Mouse (Mus musculus) ovary, postnatal 10 days (tissue): ENCODE measurements around the gene Ccdc169.

Source experiments
- DNase-seq: peaks from one replicate; pipeline ENCODE4 v3.0.0; 2022; ENCODE audit warnings: low spot score

Ccdc169 gene

DNA sequence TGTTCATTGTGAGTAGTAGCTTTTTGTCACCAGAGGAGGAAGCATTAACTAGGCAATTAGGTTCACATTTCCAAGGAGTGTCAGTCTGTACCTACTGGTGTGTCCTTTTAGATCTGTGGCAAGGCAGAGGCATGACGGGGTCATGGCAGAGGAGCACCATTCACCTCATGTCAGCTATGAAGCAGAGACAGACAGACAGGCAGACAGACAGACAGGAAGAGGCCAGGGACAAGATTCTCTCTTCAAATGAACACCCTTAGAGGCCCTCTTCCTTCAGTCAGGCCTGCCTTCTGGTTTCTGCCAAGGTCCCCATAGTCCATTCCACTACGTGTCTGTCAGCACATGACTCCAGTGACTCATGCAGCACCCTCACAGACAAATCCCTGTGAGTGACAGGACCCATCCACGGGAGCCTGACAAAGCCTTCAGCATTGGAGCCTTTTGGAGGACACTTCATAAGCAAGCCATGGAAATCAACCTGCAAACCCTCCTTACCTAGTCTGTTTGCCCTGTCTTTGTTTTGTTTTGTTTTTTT lies 14.7 kb upstream of the Ccdc169 start:
- no peak for DNase-seq

DNA sequence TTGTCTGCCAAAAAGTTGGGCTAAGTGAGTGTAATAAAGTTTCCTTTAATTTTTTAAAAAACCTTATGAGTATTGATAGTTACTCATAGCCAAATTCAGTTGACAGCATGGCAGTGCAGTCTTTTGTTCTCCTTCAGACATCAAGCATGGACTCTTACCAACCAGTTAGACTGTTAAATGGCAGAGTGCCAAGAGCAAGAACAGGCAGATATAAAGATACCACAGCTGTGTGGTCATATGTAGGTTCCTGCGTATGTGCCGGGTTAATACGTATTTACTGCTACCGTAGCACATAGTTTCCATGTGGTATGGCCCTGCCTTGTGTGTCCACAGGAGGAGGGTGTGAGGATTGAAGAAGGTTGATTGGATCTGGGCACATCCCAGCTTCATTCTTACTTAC lies 14.1 kb upstream of the Ccdc169 start:
- no peak for DNase-seq

DNA sequence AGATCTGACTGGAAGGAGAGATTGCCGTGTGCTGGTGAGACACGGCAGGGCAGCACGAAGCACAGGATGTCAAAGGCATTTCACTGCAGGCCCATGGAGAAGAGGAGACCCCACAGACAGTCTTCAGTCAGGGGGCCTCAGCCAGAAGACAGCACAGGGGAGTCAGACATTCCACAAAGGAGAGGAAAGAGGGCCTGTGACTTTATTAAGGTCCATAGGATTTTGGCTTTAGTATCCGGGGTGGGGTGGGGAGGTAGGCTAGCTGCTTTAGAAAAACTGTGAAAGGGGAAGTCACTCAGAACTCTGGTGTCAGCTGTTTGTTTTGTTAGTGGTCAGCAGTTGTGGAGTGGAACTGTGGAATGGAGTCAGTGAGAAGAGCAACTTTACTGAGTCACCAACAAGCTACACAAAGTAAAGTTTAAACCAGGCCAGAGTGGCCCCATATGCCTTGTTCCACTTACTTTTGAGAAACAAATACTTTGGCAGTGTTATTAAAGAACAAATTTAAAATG lies 7.9 kb upstream of the Ccdc169 start:
- DNase-seq: no peak

DNA sequence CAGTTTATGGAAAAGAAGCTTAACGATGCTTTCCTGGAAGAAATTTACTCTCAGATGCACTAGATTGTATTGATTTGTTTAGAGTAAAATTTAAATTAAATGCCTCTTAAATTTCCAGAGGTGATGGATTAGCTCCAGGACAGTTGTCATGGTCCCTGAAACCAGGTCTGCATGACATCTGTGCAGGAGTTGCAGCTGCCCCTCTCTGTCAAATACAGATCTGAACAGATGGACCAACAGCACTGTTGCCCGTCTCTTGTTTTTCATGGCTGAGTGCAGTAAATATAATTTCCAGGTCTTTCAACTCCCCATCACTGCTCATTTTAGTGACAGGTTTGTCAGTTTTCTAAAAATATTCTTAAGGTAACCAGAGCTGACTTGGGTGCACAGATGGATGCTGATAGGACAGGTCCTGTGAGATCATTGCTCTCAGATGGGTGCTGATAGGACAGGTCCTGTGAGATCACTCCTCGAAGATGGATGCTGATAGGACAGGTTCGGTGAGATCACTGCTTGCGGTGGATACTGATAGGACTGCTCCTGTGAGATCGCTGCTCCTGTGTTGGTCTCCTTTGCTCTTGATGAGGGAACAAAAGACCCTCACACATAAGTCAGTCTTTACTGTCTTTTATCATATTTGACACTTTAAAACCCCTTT lies 5.4 kb upstream of the Ccdc169 start:
- no peak for DNase-seq

DNA sequence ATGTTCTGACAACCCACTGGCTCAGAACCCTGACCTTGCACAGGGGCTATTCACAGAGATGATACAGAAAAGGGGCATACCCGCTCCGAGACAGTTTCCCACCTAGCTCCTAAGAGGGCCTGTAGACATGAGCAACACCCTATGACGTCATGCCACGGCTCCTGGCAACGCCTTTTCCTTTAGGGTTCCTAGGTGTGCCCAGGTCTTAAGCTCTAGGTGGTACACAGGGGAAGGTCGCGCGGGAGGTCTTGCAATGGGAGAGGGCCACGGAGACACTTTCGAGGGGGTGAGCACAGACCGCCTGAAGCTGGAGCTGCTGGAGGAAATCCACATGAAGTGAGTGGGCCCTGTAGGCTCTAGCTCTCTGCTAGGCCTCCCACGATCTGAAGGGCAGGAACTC lies 2.7 kb downstream of the Ccdc169 start:
- DNase-seq: no peak

DNA sequence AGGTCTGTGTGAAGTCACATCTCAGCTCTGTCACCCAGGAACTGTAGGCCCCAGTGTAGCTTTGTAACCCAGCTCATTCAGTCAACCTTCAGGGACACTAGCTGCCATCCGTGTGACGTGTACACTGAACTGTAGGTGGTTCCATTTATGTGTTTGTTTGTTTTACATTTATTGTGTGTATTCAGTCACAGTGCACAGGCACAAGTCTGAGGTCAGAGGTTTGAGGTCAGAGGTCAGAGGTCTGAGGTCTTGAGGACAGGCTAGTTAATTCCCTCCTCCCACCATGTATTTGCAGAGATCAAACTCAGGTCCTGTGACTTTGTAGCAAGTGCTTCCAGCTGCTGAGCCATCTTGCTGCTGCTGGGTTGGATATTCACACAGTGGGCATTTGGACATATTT lies 4.3 kb downstream of the Ccdc169 start:
- DNase-seq: no peak

DNA sequence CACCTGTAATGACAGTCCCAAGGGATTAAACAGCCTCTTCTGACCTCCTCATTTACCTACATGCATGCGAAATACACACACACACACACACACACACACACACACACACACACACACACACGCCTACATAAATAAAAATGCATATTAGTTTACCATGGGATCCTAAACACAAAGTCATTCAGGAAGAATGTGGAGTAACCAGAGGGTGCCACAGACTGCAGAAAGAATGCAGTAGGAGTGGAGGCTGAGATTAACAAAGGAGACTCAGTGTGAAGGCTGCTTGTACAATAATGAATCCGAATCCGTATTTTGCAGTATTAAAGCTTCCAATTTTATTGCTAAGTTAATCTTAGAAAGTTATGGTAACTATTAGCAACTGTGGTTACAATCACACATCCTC lies 7.8 kb downstream of the Ccdc169 start:
- DNase-seq: no peak

DNA sequence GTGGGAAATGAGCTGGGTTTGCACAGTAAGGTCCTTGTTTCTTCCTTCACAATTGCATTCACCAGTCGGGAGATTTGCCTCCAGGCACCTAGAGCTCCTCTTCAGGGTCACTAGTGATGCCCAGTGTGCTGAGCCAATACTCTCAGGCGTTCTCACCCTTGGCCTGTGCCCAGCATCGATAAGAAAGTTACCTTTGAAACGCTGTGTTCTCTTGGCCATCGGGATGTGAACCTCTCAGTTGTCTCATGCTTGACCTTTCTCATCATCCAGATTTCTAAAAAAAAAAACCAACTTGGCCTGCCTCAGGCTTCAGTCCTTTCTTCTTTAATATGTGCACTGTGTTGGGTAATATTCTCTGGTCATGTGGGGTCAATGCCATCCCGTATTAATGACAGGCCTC lies 9.3 kb downstream of the Ccdc169 start:
- DNase-seq: no peak

DNA sequence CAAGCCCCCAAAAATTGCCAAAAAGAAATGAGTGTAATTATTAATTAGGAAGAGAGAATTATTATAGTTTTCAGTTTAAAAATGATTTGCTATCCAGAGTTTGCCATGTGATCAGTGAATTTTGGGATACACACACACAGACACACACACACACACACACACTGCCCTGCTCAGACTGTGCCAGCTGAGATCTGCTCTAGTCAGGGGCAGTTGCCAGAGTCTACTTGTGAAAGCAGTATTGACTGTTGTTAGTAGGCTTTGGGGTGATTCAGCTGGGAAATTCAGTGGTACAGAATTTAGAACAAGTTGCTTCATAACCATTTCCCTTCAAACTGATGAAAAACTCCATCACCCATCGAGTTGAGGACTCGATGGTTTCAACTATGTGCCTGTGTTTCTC lies 10.0 kb downstream of the Ccdc169 start:
- no peak for DNase-seq

DNA sequence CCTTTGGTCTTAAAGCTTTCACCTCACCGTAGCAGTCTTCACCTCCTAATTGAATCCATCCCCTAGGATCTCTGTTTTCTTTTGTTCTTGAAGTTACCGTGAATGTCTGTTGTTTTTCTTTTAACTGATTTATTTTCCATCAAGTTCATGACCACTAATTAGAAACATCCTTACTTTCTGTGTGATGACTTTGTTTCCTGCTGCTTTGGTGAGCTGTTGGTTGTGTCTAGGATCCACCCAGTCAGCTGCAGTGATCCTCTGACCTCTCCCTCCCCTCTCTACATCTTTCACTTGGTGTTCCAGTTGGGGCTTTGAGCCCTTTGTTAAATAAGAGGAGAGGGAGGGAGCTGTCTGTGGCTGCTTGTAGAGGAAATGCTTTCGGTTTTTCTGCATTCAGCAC lies 11.0 kb downstream of the Ccdc169 start:
- DNase-seq: no peak

DNA sequence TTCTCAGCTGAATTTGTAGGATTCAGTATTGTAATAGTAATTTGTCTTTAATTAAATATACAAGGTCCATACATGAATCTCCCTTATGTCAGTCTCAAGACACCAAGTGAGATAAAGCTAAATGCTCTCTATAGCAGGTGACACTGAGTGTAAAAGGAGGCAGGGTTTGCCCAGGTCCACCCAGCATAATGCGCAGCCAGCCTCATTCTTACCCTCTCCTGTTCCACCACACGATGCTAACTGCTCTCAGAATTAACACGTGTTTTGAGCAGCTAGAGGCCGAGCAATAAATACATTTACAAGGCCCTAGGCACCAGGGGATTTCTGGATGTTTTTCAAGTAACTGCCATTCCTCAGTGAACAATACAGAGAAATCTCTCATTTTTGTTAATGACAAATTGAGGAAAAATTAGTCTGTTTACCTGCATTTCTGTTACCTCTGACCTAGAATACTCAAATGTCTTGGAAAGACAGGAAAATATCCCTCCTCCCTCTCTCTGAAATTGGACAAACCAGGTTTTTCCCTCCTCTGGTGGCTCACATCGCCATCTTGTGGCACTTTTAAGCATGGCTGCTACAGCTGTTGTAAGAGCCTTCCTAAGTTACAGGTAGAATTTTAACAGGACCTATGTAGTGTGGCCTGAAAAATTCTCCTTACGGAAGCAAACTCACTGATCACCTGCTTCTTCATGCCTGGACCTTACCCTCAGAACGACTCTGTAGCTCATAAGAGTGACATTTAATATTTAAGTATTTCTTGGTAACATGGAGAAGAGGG lies 14.7 kb downstream of the Ccdc169 start:
- DNase-seq: peak; percentile 25

DNA sequence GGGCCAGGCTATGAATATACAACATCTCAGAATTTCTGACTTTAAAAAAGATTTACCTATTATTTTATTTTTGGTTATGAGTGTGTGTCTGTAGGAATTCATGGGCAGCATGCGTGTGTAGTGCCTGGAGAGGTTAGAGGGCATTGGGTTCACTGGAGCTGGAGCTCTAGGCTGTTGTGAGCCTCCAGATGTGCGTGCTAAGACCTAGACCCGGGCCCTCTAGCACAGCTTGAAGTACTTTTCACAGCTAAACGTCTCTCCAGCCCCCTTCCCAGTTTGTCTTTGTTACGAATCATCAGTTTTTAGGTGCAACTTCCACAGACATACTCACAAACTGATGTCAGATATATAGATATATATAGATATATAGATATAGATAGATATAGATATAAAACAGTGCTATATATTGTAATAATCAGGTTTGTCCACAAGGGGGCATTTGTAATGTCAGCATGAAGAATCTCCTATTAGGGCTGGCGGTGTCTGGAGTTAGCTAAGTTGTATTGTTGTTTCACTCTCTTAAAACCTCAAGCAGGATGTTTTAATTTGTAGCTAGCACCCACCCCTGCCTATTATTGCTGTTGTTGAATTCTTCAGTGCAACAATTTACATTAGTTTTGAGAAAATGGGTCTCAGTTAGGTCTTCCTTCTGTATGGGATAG lies 15.7 kb downstream of the Ccdc169 start:
- DNase-seq: no peak

DNA sequence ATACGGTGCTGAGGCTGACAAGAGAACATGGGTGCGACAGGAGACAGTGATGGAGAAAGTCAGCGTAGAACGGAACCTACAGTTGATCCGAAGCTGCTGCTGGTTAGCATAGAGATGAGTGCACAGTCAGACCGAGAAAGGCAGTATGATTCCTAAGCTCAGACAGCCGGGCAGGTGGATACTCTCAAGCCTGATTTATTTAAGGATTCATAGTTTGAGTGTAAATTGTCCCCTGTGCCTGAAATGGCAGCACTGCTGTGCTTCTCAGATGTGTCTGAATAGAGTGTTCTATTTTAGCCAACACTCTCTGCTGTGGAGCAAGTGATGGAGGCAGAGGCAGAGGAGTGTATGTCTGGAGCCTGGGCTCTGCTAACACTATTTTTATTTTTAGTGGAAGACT lies 17.0 kb downstream of the Ccdc169 start:
- DNase-seq: no peak

DNA sequence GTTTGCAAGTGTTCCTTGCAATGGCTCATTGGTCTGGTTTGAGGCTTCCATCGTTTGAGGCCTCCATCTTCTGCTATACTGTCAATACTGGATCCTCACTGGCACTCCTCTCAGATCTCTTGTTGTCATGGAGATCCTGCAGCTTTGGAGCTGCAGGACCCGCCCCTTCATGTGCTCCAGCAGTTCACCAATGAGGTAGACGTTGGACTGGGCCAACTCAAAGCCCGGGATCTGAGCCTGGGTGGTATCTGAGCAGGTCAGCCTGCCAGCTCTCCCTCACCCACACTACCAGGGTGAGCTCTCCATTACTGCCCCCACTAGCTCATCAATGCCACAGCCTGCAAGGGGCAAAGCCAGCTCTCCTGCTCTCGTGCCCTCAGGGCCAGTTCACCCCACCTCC lies 20.3 kb downstream of the Ccdc169 start:
- no peak for DNase-seq

DNA sequence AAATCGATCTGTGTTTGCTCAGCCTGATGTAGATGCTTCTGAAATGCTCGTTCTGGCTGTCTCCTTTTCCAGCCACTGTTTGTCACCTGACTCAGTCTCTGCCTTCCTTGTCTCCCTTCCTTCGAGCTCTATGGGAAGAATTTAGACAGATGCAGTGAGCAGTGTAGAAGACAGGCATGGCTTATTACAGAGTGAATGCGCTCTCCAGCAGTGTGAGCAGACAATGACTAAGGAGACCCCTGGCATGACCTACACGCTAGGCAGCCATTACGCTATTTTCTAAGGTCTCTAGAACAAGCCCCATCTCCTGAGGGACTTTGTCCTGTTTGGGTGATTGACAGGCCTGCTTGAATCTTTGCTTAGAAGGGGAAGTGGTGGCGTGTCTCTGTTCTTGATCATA lies 24.0 kb downstream of the Ccdc169 start:
- no peak for DNase-seq

DNA sequence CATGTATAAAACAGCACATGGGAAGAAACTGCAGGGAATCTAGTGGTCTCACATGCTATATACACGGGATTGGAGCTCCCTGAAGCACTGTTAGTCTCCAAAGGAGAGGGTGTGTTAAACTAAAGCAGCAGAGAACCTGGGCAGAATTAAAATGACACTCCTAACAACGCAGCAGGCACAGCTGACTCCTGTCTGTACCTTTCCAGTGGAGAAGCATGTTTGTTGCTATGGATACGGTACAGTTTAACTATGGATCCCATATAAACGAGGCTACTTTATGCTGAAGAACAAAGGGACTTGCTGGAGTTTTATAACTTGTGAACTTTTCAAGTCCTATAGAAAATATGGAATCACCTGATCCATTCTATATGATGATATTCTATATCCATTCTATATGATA lies 26.4 kb downstream of the Ccdc169 start:
- no peak for DNase-seq

DNA sequence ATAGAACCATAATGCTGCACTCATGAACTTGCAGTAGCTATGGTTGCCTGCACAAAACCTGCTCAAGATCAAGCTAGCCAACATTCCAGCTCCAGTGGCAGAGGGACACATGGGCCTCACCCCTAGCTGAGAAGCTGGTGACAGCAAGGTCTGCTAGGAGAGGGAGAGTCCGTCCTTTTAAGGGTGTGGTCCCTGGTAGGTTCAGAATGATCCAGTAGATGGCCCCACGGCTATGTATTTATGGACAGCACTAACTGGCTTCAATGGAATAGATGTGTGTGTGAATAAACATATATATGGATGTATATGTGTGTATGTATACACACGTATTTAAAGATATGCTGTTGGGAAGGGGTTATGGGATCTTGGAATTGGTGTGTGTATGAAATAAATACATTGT lies 35.3 kb downstream of the Ccdc169 start:
- no peak for DNase-seq

DNA sequence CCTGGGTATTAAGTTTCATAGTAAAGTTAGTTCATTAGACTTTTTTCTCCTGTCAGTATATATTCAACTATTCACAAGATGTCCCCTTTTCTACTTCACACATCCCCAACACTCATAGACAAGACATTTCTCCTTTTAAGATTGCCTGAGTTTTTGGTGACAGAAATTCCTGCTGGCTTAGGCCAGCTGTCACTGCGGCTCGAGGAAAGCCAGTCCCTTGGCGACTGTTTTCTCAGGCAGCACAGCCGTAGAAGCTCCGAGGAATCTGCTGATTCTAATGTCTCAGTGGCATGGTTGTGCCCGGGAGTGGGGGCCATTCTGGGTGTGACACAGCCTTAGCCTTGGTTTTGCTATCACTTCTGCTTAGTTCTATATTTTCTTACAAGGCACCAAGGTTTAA lies 40.1 kb downstream of the Ccdc169 start:
- no peak for DNase-seq

DNA sequence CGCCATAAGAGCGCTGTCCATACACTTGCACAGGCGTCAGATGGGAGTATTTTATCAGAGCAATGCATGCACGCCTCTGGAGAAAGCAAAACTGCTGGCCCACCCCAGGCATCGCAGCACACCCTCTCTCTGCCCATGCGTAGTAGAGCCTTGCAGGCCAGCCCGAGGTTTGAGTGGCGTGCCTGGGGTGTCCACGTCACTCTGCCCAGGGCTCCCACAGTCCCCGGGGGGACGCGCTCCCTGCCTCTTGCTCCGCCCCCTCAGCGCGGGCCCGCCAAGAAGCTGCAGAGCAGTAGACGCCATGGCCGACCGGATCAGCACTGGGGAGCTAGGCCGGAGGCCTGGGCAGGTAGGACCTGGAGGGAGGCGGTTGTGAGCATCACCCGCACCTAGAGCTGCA lies 44.6 kb downstream of the Ccdc169 start, which contains the start of gene Sohlh2:
TSS of gene Sohlh2 (plus strand) at position 263 of the 400 bp plus-strand sequence.
- DNase-seq: no peak

DNA sequence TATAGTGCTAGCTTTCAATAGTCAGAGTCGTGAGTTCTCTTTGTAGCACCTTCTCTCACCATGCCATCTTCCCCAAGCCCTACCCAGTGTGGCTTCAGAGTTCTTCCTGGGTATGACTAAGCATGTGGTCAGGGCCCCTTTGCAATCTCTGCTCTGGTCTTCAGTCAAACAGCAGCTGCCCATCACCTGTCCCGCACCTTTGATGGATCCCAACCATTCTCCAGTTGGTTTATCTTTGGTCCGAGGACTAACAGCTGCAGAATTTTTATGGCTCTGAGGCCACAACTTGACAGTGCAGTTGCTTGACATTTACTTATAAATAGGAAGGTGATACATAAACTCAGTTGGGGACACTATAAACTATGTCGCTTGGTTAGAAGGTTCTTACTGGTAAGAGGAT lies 54.5 kb downstream of the Ccdc169 start:
- no peak for DNase-seq

DNA sequence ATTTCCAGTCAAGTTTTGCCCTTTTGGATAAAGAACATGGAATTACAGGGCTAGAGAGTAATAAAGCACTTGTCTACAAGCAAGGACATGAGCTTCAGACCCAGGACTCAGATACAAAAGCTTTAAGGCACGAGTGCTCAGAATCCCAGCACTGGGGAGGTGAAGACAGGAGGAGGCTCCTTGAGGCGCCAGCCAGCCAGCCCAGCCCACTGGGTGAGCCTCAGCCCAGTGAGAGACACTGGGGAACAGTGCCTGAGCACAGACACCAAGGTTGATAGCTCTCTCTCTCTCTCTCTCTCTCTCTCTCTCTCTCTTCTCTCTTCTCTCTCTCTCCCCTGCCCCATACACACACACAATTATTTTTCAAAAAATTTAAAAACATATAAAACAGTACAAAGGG lies 56.2 kb downstream of the Ccdc169 start:
- DNase-seq: no peak

DNA sequence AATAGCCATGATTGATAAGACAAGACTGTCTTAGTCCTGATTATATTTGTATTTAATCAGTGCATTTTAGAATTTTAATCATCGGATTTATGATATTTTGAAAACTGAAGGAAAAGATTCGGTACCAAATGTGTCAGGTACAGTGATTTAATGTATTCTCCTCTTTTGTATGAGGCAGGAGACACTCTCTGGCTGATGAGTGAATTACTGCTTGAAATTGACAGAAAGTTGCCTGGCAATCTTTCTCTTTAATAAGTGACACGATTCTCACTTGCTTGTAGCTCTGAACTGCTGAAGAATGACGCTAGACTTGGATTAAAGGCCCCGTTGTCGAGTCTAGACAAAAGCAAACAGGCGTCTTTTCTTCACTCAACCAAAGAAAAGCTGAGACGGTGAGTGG lies 57.7 kb downstream of the Ccdc169 start:
- DNase-seq: no peak
